Mouse (Mus musculus): ENCODE results near the gene 1700015G11Rik. TPM values are rescaled to one million over a fixed set of nuclear protein-coding genes. Genes with fewer than 3 reads are reported as not detected.

The 1700015G11Rik gene
- polyA plus RNA-seq (2015; fragmentation: Nextera tagmentation; extraction: Ambion mirVana), result not detected in 2 replicates

GRCm38 (mm10) chr7:52015628-52016027 lies at the start of gene 1700015G11Rik:
Gene 1700015G11Rik (minus strand): TSS chr7:52015728.
- no peak for ATAC-seq (ENCODE audit: insufficient read depth, low FRiP score)
- no peak within 1 kb of the TSS for H3K9ac ChIP-seq (ENCODE audit: low read length)
- H3K4me3 ChIP-seq (replicated peaks; ENCODE audit: low read length), result no peak within 1 kb of the TSS
- H3K4me1 ChIP-seq (ENCODE audit: control insufficient read depth, insufficient read depth, low read length), result no peaks in the 10 kb centered on the region
- no peak within 1 kb of the TSS for H3K27ac ChIP-seq (ENCODE audit: low read length)
- no peak within 1 kb of the TSS for H3K4me2 ChIP-seq (ENCODE audit: low read depth, low read length)
- whole genome bisulfite sequencing, result 83% methylated on average over 3 of the region's 3 CpGs
- H3K36me3 ChIP-seq (ENCODE audit: control insufficient read depth, insufficient read depth, low read length), result no peaks in the 10 kb centered on the region
- no peaks in the 10 kb centered on the region for H3K27me3 ChIP-seq (ENCODE audit: control insufficient read depth, insufficient read depth, low read length)
- no peaks in the 10 kb centered on the region for H3K9me3 ChIP-seq (replicated peaks; ENCODE audit: control insufficient read depth, low read length)

GRCm38 (mm10) chr7:52056954-52057353 lies 41.4 kb upstream of the 1700015G11Rik start:
- ATAC-seq (ENCODE audit: insufficient read depth, low FRiP score), result no peak
- H3K4me2 ChIP-seq (ENCODE audit: low read depth, low read length), result no peak overlapping the region
- H3K9me3 ChIP-seq (replicated peaks; ENCODE audit: control insufficient read depth, low read length), result no peaks in the 10 kb centered on the region
- H3K36me3 ChIP-seq (ENCODE audit: control insufficient read depth, insufficient read depth, low read length), result no peaks in the 10 kb centered on the region
- H3K9ac ChIP-seq (ENCODE audit: low read length), result no peak overlapping the region
- no peak overlapping the region for H3K27ac ChIP-seq (ENCODE audit: low read length)
- 75% methylated on average over 2 of the region's 2 CpGs for WGBS
- H3K27me3 ChIP-seq (ENCODE audit: control insufficient read depth, insufficient read depth, low read length), result no peaks in the 10 kb centered on the region
- no peak overlapping the region for H3K4me3 ChIP-seq (replicated peaks; ENCODE audit: low read length)
- H3K4me1 ChIP-seq (ENCODE audit: control insufficient read depth, insufficient read depth, low read length), result no peaks in the 10 kb centered on the region

GRCm38 (mm10) chr7:52056274-52056673 lies 40.7 kb upstream of the 1700015G11Rik start:
- Histone ChIP-seq H3K9ac (ENCODE audit: low read length) (no peak overlapping the region), H3K27ac (ENCODE audit: low read length) (no peak overlapping the region), H3K4me2 (ENCODE audit: low read depth, low read length) (no peak overlapping the region), H3K36me3 (ENCODE audit: control insufficient read depth, insufficient read depth, low read length) (no peaks in the 10 kb centered on the region), H3K9me3 (replicated peaks; ENCODE audit: control insufficient read depth, low read length) (no peaks in the 10 kb centered on the region), H3K4me1 (ENCODE audit: control insufficient read depth, insufficient read depth, low read length) (no peaks in the 10 kb centered on the region), H3K4me3 (replicated peaks; ENCODE audit: low read length) (no peak overlapping the region), H3K27me3 (ENCODE audit: control insufficient read depth, insufficient read depth, low read length) (no peaks in the 10 kb centered on the region)
- WGBS, result 64% methylated on average over 4 of the region's 4 CpGs
- no peak for ATAC-seq (ENCODE audit: insufficient read depth, low FRiP score)

- no peaks in the 10 kb centered on the region for H3K36me3 ChIP-seq (ENCODE audit: control insufficient read depth, insufficient read depth, low read length)
- ATAC-seq (ENCODE audit: insufficient read depth, low FRiP score), result no peak
- no peak overlapping the region for H3K4me2 ChIP-seq (ENCODE audit: low read depth, low read length)
- H3K27ac ChIP-seq (ENCODE audit: low read length), result no peak overlapping the region
- no peaks in the 10 kb centered on the region for H3K9me3 ChIP-seq (replicated peaks; ENCODE audit: control insufficient read depth, low read length)
- no peaks in the 10 kb centered on the region for H3K4me1 ChIP-seq (ENCODE audit: control insufficient read depth, insufficient read depth, low read length)
- no peaks in the 10 kb centered on the region for H3K27me3 ChIP-seq (ENCODE audit: control insufficient read depth, insufficient read depth, low read length)
- H3K4me3 ChIP-seq (replicated peaks; ENCODE audit: low read length), result no peak overlapping the region
- 48% methylated on average over 2 of the region's 2 CpGs for WGBS
- H3K9ac ChIP-seq (ENCODE audit: low read length), result no peak overlapping the region
Measured at GRCm38 (mm10) chr7:52055831-52056230, 40.3 kb upstream of the 1700015G11Rik start.

GRCm38 (mm10) chr7:52037600-52038582 lies 22.4 kb upstream of the 1700015G11Rik start:
- no peaks in the 10 kb centered on the region for H3K9me3 ChIP-seq (replicated peaks; ENCODE audit: control insufficient read depth, low read length)
- no peak overlapping the region for H3K9ac ChIP-seq (ENCODE audit: low read length)
- ATAC-seq (ENCODE audit: insufficient read depth, low FRiP score), result no peak
- no peaks in the 10 kb centered on the region for H3K27me3 ChIP-seq (ENCODE audit: control insufficient read depth, insufficient read depth, low read length)
- no peak overlapping the region for H3K27ac ChIP-seq (ENCODE audit: low read length)
- no peak overlapping the region for H3K4me3 ChIP-seq (replicated peaks; ENCODE audit: low read length)
- H3K4me1 ChIP-seq (ENCODE audit: control insufficient read depth, insufficient read depth, low read length), result no peaks in the 10 kb centered on the region
- no peak overlapping the region for H3K4me2 ChIP-seq (ENCODE audit: low read depth, low read length)
- H3K36me3 ChIP-seq (ENCODE audit: control insufficient read depth, insufficient read depth, low read length), result no peaks in the 10 kb centered on the region
- 40% methylated on average over 8 of the region's 8 CpGs for WGBS

GRCm38 (mm10) chr7:52024050-52024626 lies 8.6 kb upstream of the 1700015G11Rik start:
- no peaks in the 10 kb centered on the region for H3K4me1 ChIP-seq (ENCODE audit: control insufficient read depth, insufficient read depth, low read length)
- H3K27me3 ChIP-seq (ENCODE audit: control insufficient read depth, insufficient read depth, low read length), result no peaks in the 10 kb centered on the region
- no peaks in the 10 kb centered on the region for H3K36me3 ChIP-seq (ENCODE audit: control insufficient read depth, insufficient read depth, low read length)
- no peak overlapping the region for H3K4me2 ChIP-seq (ENCODE audit: low read depth, low read length)
- WGBS, result 84% methylated on average over 5 of the region's 5 CpGs
- ATAC-seq (ENCODE audit: insufficient read depth, low FRiP score), result no peak
- no peak overlapping the region for H3K27ac ChIP-seq (ENCODE audit: low read length)
- H3K9ac ChIP-seq (ENCODE audit: low read length), result no peak overlapping the region
- no peaks in the 10 kb centered on the region for H3K9me3 ChIP-seq (replicated peaks; ENCODE audit: control insufficient read depth, low read length)
- H3K4me3 ChIP-seq (replicated peaks; ENCODE audit: low read length), result no peak overlapping the region

- no peaks in the 10 kb centered on the region for H3K4me1 ChIP-seq (ENCODE audit: control insufficient read depth, insufficient read depth, low read length)
- no peak overlapping the region for H3K4me3 ChIP-seq (replicated peaks; ENCODE audit: low read length)
- H3K27me3 ChIP-seq (ENCODE audit: control insufficient read depth, insufficient read depth, low read length), result no peaks in the 10 kb centered on the region
- no peak for ATAC-seq (ENCODE audit: insufficient read depth, low FRiP score)
- H3K27ac ChIP-seq (ENCODE audit: low read length), result no peak overlapping the region
- H3K9me3 ChIP-seq (replicated peaks; ENCODE audit: control insufficient read depth, low read length), result no peaks in the 10 kb centered on the region
- WGBS, result 81% methylated on average over 4 of the region's 4 CpGs
- H3K4me2 ChIP-seq (ENCODE audit: low read depth, low read length), result no peak overlapping the region
- H3K36me3 ChIP-seq (ENCODE audit: control insufficient read depth, insufficient read depth, low read length), result no peaks in the 10 kb centered on the region
- no peak overlapping the region for H3K9ac ChIP-seq (ENCODE audit: low read length)
Measured at GRCm38 (mm10) chr7:52022039-52022438, 6.5 kb upstream of the 1700015G11Rik start.

GRCm38 (mm10) chr7:52015180-52015579 lies 348 bp downstream of the 1700015G11Rik start:
- no peaks in the 10 kb centered on the region for H3K4me1 ChIP-seq (ENCODE audit: control insufficient read depth, insufficient read depth, low read length)
- no peaks in the 10 kb centered on the region for H3K9me3 ChIP-seq (replicated peaks; ENCODE audit: control insufficient read depth, low read length)
- 81% methylated on average over 1 of the region's 1 CpGs for WGBS
- no peak overlapping the region for H3K4me3 ChIP-seq (replicated peaks; ENCODE audit: low read length)
- H3K9ac ChIP-seq (ENCODE audit: low read length), result no peak overlapping the region
- H3K27me3 ChIP-seq (ENCODE audit: control insufficient read depth, insufficient read depth, low read length), result no peaks in the 10 kb centered on the region
- no peak overlapping the region for H3K4me2 ChIP-seq (ENCODE audit: low read depth, low read length)
- ATAC-seq (ENCODE audit: insufficient read depth, low FRiP score), result no peak
- no peaks in the 10 kb centered on the region for H3K36me3 ChIP-seq (ENCODE audit: control insufficient read depth, insufficient read depth, low read length)
- no peak overlapping the region for H3K27ac ChIP-seq (ENCODE audit: low read length)

- H3K27ac ChIP-seq (ENCODE audit: low read length), result no peak overlapping the region
- H3K4me2 ChIP-seq (ENCODE audit: low read depth, low read length), result no peak overlapping the region
- no peak overlapping the region for H3K4me3 ChIP-seq (replicated peaks; ENCODE audit: low read length)
- ATAC-seq (ENCODE audit: insufficient read depth, low FRiP score), result no peak
- no peaks in the 10 kb centered on the region for H3K36me3 ChIP-seq (ENCODE audit: control insufficient read depth, insufficient read depth, low read length)
- no peaks in the 10 kb centered on the region for H3K27me3 ChIP-seq (ENCODE audit: control insufficient read depth, insufficient read depth, low read length)
- WGBS, result 74% methylated on average over 7 of the region's 7 CpGs
- H3K9me3 ChIP-seq (replicated peaks; ENCODE audit: control insufficient read depth, low read length), result no peaks in the 10 kb centered on the region
- H3K4me1 ChIP-seq (ENCODE audit: control insufficient read depth, insufficient read depth, low read length), result no peaks in the 10 kb centered on the region
- no peak overlapping the region for H3K9ac ChIP-seq (ENCODE audit: low read length)
Measured at GRCm38 (mm10) chr7:52013457-52013856, 2.1 kb downstream of the 1700015G11Rik start.

All from stomach, embryonic 16.5 days (tissue).